Mouse (Mus musculus) lung, postnatal 0 days (tissue): ENCODE measurements around the gene Snapc3.

Experiments used
- CTCF ChIP-seq: IDR thresholded peaks from 2 replicates; pipeline ENCODE4 v1.5.1; 2016; ENCODE audit warnings: antibody characterized with exemption, mild to moderate bottlenecking
- EP300 ChIP-seq: IDR thresholded peaks from 2 replicates; pipeline ENCODE4 v1.6.1; 2016; ENCODE audit warnings: antibody characterized with exemption, mild to moderate bottlenecking, control low read depth

- TF ChIP-seq EP300, result no peak
- TF ChIP-seq CTCF, result no peak
Measured at GRCm38 (mm10) chr4:83489121-83489520, 71.6 kb downstream of the Snapc3 start.
